Mouse (Mus musculus) testis, postnatal 14 days (tissue): ENCODE data around the gene Epb41l3.

Experiments
- DNase-seq: peaks from one replicate; pipeline ENCODE4 v3.0.0; 2021; ENCODE audit warnings: low spot score

The Epb41l3 gene

GRCm38 (mm10) chr17:69075501-69076237 is at the start of gene Epb41l3:
Epb41l3 (plus strand) TSS chr17:69075683.
- peak; percentile 85 for DNase-seq

- DNase-seq: no peak
Measured at GRCm38 (mm10) chr17:69038760-69039675, 36.5 kb upstream of the Epb41l3 start.

- no peak for DNase-seq
Measured at GRCm38 (mm10) chr17:69041516-69041915, 34.0 kb upstream of the Epb41l3 start.

GRCm38 (mm10) chr17:69048826-69049225 is 26.7 kb upstream of the Epb41l3 start:
- DNase-seq: no peak

DNA sequence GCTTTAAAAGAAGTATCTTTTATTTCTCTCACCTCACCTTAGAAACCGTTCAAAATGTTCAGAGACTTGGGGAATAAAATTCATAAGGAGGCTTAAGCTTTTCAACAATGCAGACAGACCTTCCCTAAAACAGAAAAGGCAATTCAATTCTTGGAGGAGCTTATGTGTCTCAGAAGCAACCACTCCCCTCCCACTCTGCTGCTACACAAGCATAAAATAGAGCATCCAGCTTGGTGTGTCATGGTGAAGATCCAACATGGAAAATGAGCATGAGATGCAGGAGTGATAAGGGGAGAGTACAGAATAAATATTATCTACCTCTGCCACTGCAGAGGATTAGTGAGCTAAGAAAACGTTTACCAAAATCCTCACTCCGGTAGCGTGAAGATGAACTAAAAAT is 21.5 kb upstream of the Epb41l3 start:
- DNase-seq: no peak

GRCm38 (mm10) chr17:69059760-69060159 is 15.7 kb upstream of the Epb41l3 start:
- DNase-seq: no peak

DNA sequence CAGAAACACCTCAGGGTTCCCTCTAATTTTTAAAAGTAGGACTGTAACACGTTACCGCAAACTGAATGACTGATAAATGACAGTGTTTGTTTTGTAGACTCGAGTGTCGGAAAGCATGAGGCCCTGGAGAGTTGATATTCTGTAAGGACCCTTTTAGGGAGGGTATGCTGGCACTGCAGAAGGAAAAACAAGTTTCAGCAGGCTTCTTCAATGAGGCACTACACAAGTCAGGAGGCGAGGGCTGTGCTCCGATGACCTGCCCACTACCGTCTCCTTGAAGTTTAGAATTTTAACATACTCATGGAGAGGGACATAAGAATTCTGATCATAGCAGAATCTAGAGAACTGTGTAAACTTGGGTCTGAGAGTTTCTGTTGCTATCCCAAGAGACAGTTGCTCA is 15.1 kb upstream of the Epb41l3 start:
- DNase-seq: no peak

GRCm38 (mm10) chr17:69061883-69062745 is 13.4 kb upstream of the Epb41l3 start:
- DNase-seq: no peak

DNA sequence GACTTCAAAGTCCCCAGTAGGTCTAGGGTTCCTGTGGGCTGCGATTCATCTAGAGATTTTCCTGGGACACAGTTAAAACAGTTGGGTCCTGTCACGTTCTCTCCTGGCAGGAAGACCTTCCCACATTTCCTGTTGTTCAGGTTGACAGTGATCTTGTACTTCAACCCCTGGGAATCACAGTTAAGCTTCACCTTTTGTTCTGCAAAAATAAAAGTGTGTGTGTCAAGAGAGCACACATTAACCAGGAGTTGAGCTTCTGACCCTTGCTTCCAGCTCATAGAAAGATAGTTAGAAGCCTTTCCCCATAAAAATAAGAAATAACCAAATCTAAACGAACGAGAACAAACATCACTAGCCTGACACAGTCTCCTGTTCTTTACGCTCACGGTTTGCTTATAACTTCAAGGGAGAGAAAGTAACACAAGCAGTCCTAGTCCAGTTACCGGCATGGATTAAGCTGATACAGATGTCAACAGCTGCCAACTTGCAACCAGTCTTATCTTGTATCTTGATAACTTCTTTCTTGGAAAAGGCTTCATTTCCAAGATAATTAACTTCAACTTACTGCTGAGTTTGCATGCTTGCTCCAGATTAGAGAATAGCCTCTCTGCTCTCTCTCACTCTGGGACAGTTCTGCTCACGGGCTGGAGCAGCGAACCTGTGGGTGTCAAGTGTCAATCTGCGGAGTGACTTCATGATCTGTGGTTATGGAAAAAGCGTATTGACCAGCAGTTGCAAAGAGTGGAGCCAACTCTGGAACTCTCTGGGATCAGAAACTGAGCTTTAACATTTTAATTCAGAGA is 7.3 kb upstream of the Epb41l3 start:
- no peak for DNase-seq

- DNase-seq: no peak
Measured at GRCm38 (mm10) chr17:69074095-69074494, 1.4 kb upstream of the Epb41l3 start.

DNA sequence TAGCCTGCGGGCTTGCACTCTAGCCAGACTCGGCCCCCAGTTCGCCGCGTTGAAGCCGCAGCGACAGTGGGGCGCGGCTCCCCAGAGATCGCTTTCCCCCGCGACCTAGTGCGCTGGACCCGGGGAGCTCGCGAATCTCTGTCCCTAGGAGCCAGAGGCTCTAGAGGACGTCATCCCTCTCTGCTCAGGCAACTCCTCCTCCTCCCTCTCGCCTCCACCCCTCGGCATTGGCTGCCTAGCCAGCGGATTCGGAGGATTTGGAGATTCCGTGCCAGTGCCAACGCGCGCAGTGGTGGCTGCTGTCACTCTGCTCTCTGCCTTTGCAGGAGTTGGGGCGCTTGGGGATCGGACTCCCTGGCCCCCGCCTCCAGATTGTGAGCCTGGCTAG is 749 bp downstream of the Epb41l3 start:
- peak; percentile 67 for DNase-seq

- DNase-seq: no peak
Measured at GRCm38 (mm10) chr17:69076747-69077543, 1.5 kb downstream of the Epb41l3 start.

DNA sequence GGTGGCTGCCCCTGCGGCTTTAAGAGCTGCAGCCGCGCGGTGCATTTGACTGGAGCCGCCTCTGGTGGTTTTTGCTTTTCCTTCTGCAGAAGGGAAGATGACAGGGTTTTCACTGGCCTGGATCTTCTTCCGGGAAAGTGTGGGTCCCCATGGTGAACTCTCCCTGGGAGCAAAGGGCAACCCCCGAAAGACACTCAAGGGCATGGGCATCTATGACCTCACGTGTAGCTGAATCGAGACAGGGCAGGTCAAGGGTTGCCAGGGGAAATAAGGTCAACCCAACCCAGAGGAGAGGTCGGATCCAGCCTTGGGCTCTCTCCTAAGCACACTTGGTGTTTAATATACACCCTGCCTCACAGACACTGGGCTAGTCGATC is 2.0 kb downstream of the Epb41l3 start:
- no peak for DNase-seq

DNA sequence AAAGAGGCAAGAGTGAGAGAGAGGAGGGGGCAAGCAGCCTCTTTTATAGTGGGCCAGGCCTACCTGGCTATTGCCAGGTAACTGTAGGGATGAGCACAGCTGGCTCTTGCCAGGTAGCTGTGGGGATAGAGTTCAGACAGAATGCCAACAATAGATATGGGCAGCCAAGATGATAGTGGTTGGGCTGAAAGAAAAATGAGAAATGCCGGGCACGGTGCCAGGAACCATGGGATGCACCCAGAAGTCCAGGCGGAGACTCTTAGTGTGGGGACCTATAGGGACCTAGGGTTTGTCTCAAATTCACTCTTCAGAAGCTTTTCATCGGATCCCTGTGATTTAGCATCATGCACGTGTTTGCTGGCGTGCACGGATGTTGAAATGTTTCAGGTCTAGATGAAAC is 6.8 kb downstream of the Epb41l3 start:
- DNase-seq: no peak

GRCm38 (mm10) chr17:69091618-69092017 is 16.1 kb downstream of the Epb41l3 start:
- DNase-seq: no peak

GRCm38 (mm10) chr17:69097068-69097467 is 21.6 kb downstream of the Epb41l3 start:
- DNase-seq: no peak

DNA sequence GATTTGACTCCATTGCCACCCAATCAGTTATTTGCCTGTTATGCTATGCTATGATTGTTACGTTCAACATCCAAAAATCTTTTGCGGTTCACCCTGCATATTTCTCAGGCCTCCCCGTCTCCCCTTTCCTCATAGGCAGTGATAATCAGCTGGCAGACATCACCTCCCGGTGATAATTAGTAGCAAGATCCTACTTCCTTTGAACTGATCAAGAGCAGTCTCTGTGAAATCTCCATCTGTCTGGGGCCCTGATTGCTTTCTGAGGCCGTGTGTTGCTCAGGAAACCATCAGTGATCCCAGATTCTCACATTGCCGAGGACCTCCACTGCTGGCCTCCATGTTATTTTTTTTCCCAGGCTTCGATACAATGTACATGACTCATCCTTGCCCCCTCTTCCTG is 22.5 kb downstream of the Epb41l3 start:
- DNase-seq: no peak

DNA sequence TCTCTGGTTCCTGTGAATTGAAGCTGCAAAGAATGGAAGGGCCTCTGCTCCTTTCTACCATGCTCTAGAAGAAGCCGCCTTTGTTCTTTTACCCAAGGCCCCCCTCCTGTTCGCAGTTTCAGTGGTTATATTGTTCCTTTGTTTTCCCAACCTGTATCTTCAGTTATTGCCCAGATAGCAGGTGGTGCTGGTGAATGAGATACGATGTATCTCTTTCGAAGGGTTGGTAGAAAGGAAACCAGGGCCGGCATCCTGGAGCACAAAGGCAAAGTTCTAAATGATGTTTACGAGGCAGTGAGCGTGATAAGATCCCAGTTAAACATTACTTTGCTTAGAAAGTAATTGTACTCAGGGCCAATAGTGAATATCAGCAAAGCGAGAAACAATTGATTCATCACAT is 27.8 kb downstream of the Epb41l3 start:
- DNase-seq: peak; percentile 71

DNA sequence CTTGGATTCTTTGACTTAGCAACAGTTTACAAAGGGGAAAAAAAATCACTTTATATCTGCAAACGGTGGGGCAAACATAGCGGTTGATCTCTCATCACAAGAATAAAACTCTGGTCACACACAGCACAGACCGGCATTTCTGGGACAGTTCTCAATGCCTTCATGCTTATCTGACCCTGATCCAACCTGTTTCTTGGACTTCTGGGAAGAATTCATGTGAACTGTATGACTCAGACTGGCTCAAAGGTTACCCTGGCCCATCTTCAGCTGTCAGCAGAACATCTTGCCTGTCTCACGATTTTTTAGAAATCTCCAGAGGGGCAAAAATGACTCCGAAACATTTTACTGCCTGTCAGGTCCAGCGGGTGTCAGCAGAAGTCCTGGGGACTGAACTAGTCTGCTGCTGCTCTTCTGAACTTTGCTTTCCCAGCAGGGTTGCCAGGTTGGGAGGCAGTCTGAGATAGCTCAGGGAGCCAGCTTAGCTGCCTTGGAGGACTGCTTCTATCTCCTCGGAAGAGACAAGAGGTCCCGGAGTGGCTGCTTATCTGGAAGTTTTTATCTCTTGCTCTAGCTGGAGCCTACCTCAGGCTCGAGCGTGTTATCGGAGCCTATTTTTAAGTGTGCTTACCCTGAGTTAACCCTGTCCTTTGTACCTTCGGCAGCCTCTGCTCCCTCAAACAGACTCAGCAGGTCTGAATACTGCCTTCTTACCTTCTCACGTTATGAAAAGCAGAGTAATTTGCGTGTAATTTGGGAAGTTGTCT is 29.7 kb downstream of the Epb41l3 start:
- peak; percentile 30 for DNase-seq
